Mouse (Mus musculus) urinary bladder, postnatal 14 days (tissue): ENCODE measurements around the gene Nme9.

Experiments
- DNase-seq: peaks from one replicate; pipeline ENCODE4 v3.0.0; 2021; ENCODE audit warnings: low spot score

The Nme9 gene

DNA sequence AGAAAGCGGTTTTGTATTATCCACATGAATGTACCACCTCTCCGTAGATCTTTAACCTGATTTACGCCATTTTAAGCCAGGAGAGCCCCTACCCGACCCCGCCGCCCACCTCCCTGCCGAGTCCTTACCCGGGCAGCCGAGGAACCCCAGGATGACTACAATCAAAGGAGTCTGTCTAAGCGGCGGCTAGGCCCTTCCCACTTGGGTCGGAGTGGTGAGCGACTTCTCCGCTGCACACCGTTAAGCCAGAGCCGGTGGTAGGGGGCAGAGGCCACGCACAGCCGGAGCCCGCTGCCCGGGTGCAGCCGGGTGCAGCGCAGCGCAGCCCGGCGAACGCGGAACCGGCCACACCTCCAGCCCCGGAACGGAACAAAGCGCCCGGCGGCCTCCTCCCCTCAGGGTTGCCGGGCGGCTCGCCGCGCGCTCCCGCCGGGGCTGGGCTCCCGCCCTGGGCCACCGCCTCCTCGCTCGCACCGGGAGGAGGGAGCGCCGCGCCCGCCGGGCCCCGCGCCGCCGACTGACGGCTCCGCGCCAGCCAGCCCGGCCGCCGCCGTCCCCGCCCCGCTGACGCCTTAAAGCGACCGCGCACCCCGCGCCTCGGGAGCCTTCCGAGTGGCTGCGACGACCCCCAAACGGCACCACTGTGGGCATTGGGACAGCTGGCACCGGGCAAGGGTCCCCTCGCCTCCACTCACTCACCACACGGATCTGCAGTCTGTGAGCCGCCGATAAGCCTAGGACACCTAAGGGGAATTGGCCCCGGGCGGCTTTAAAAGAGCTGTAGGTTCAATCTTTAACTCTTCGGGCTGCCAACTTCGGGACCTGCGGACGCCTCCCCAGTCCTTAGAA lies 14.9 kb upstream of the Nme9 start:
- DNase-seq, result peak; percentile 82

GRCm38 (mm10) chr9:99437031-99437764 lies 14.1 kb upstream of the Nme9 start, which contains the start of gene Mras:
TSS of gene Mras (minus strand) at chr9:99437381.
- no peak for DNase-seq

- DNase-seq, result no peak
These were observed 13.3 kb upstream of the Nme9 start for GRCm38 (mm10) chr9:99437781-99438565.

DNA sequence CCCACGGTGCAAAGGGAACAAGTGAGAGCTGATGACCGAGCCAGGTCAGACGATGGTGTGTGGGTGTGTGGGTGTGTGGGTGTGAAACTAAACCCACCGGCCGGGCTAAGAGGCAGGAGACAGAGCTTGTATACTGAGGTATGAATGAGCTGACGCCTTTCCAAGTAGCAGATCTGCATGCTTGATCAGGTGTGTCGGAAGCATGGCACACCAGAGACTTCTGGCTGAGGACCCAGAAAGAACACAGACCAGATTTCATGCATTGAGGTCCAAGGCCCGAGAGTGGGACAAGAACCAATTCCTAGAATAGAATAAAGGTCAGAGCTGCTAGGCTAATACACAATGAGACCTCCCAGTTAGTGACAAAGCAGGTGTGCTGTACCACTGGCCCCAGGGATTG lies 12.2 kb upstream of the Nme9 start:
- no peak for DNase-seq

- no peak for DNase-seq
These were observed 10.3 kb upstream of the Nme9 start for GRCm38 (mm10) chr9:99440941-99441340.

- DNase-seq, result no peak
These were observed 9.4 kb upstream of the Nme9 start for GRCm38 (mm10) chr9:99441647-99442433.

- peak; percentile 35 for DNase-seq
These were observed 6.6 kb upstream of the Nme9 start for GRCm38 (mm10) chr9:99444590-99445178.

- no peak for DNase-seq
These were observed 5.0 kb upstream of the Nme9 start for GRCm38 (mm10) chr9:99446259-99446658.

DNA sequence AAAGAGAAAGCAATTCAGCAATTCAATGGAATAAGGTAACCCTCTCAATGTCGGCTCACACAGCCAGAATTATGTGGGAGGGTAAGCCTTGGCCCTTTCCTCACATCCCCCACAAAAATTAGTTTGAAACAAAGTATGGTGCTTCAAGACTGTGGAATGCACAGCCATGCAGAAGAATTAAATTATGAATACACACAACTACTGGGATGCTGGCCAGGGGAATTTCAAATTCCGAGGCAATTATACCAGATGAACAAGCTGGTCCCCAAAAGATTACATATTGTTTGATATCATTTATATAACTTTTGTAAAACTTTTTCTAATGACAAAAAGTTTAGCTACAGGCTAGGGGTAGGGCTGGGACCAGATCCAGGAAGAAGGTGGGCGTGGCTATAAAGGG lies 4.0 kb upstream of the Nme9 start:
- DNase-seq, result no peak

DNA sequence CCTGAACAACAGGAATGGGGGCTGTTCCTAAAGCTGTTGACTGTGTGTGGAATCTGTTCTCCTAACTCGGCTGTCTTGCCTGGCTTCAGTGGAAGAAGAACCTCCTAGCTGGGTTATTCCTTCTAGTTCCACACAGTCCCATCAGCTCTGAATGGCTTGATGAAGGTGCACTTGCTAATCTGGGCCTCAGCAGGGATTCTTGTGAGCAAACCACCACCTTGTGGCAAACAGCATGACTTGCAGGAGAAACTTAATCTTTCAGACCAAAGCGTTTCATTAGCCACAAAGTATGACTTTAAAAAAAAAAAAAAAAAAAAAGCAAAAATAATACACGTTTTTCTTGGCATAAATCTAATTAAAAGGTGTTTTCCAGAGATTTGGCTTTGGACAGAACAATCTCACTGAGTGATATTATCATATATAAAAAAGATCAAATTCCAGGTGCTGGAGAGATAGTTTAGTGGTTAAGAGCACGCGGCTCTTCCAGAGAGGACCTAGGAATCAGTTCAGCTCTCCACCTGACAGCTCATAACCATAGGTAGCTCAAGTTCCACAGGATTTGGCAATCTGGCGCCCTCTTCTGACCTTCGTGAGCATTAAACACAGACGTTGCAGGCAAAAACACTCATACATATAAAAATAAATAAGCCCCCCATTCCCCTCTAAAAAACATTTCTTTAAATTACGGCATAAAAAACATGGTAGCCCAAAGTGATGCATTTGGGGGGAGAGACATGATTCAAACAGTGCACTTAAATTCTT lies 1.2 kb upstream of the Nme9 start:
- DNase-seq, result peak; percentile 25

- no peak for DNase-seq
These were observed 2.9 kb downstream of the Nme9 start for GRCm38 (mm10) chr9:99454211-99454610.

DNA sequence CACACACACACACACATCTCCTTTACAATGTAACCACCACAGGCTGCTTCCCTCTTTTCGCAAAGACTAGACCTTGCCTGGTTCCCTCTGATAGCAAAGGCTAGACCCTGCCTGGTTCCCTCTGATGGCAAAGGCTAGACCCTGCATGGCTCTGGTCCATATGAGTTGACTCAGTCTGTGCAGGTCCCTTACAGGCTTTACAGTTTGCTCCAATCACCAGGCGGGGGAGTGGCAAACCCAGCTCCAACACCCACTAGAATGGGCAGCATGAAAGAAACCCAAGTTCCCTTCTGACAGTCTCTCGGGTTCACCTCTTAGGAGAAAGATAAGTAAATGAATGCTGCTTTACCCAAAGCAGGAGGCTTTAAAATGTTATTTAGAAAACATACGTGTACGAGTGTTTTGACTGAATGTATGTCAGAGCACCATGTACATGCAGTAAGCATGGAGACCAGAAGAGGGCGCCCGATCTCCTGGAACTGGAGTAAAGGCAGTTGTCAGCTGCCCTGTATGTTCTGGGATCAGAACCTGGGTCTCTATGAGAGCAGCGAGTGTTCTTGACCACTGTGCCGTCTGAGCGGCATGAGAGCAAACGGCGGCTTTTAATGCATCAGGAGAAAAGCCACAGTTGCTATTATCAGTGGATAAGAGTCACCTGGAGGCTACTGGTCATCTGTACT lies 7.4 kb downstream of the Nme9 start:
- peak; percentile 66 for DNase-seq

DNA sequence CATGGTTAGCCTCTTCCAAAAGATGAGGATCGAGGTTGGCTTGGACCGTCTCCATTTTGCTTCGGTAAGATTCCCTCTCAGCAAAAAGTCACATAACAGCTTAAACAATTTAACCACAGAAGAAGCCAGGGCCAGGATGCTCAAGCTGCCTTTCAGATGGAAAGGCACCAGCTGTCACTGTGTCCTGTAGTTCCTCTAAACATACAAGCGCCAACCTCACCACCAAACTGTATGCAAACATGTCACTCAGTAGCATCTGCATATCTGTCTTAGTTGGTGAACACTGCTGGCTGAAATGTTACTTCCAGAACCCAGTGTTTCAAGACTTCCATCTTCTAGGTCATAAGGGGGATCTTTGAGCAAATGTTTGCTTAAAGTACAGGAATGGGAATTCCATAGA lies 8.5 kb downstream of the Nme9 start:
- no peak for DNase-seq

GRCm38 (mm10) chr9:99464876-99465275 lies 13.6 kb downstream of the Nme9 start:
- DNase-seq, result no peak

- DNase-seq, result no peak
These were observed 17.3 kb downstream of the Nme9 start for GRCm38 (mm10) chr9:99468572-99468971.

- peak; percentile 38 for DNase-seq
These were observed 18.5 kb downstream of the Nme9 start for GRCm38 (mm10) chr9:99469681-99470273.

- no peak for DNase-seq
These were observed 19.2 kb downstream of the Nme9 start for GRCm38 (mm10) chr9:99470347-99471092.

DNA sequence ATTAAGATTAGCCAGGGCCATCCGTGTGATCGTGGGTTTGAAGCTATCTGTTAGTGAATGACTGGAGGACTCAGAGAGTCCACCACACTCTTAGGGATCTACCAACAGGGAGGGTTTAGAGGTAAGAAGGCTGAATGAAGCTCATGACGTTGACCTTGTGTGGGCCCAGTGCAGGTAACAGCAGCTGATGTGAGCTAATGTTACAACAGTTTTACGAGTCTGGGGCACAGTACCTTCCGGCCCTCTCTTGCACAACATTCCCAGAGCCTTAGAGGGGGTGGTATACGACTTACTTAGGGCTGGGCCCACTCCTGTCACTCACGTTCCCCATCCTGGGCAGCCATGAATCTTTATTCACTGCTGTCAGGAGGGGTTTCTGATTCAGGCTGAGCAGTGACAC lies 20.1 kb downstream of the Nme9 start:
- DNase-seq, result no peak

GRCm38 (mm10) chr9:99479181-99479711 lies 28.0 kb downstream of the Nme9 start:
- DNase-seq, result peak; percentile 54
